Mouse (Mus musculus): Measurements from ENCODE around the gene Krtap4-2. TPM values are rescaled to one million over a fixed set of nuclear protein-coding genes. Genes with fewer than 3 reads are reported as not detected.
"Not testable (repeated sequence)": the region's sequence is repeated elsewhere in the genome, so short reads cannot be mapped to it uniquely, and the experiment has no call there.

The Krtap4-2 gene
- polyA plus RNA-seq, 1 experiment from 2014 or later: not detected

DNA sequence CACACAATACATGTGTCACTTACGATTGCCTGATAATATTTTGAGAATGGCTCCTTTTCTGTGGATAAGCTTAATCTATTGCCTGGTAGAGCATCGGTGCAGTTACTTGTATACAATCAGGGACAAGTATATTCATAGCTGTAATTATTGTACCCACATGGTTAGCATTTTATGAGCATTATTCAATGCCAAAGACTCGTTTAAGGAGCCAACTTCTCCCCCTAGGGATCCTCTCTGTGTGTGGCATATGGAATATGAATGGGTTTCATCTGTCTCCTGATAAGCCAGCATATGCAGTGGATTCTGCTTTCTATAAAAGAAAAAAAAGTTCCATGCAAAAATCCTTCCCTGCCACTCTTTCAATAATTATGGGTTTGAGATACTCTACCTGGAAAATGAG lies 9.5 kb upstream of the Krtap4-2 start:
- Histone ChIP-seq H3K4me2 (ENCODE audit: low read depth, low read length) (no peak overlapping the region), H3K27ac (ENCODE audit: low read length) (no peak overlapping the region), H3K4me1 (ENCODE audit: control insufficient read depth, insufficient read depth, low read length) (no peaks in the 10 kb centered on the region), H3K36me3 (ENCODE audit: control insufficient read depth, insufficient read depth) (no peaks in the 10 kb centered on the region), H3K9ac (ENCODE audit: low read length) (no peak overlapping the region), H3K27me3 (ENCODE audit: control insufficient read depth, insufficient read depth, low read length) (no peaks in the 10 kb centered on the region), H3K9me3 (replicated peaks; ENCODE audit: control insufficient read depth, low read length) (no peaks in the 10 kb centered on the region), H3K4me3 (ENCODE audit: low read length) (no peak overlapping the region)
- no peak for ATAC-seq (replicated peaks; ENCODE audit: extremely low read depth, insufficient read depth, low FRiP score)
- WGBS: 73% methylated on average over 3 of the region's 3 CpGs

- not testable (repeated sequence) for H3K9me3 ChIP-seq (replicated peaks; ENCODE audit: control insufficient read depth, low read length); H3K4me3 ChIP-seq (ENCODE audit: low read length); H3K27me3 ChIP-seq (ENCODE audit: control insufficient read depth, insufficient read depth, low read length); H3K36me3 ChIP-seq (ENCODE audit: control insufficient read depth, insufficient read depth); H3K9ac ChIP-seq (ENCODE audit: low read length); H3K27ac ChIP-seq (ENCODE audit: low read length); H3K4me1 ChIP-seq (ENCODE audit: control insufficient read depth, insufficient read depth, low read length); H3K4me2 ChIP-seq (ENCODE audit: low read depth, low read length); ATAC-seq (replicated peaks; ENCODE audit: extremely low read depth, insufficient read depth, low FRiP score)
- WGBS: 81% methylated on average over 9 of the region's 9 CpGs
These were observed 8.8 kb upstream of the Krtap4-2 start, which contains the start of gene Krtap4-7 for GRCm38 (mm10) chr11:99643635-99644139. Krtap4-7 (minus strand) TSS chr11:99644089.

GRCm38 (mm10) chr11:99640926-99641325 lies 6.0 kb upstream of the Krtap4-2 start:
- Histone ChIP-seq H3K27ac (ENCODE audit: low read length) (no peak overlapping the region), H3K36me3 (ENCODE audit: control insufficient read depth, insufficient read depth) (no peaks in the 10 kb centered on the region), H3K9me3 (replicated peaks; ENCODE audit: control insufficient read depth, low read length) (no peaks in the 10 kb centered on the region), H3K9ac (ENCODE audit: low read length) (no peak overlapping the region), H3K4me2 (ENCODE audit: low read depth, low read length) (no peak overlapping the region), H3K4me1 (ENCODE audit: control insufficient read depth, insufficient read depth, low read length) (no peaks in the 10 kb centered on the region), H3K4me3 (ENCODE audit: low read length) (no peak overlapping the region), H3K27me3 (ENCODE audit: control insufficient read depth, insufficient read depth, low read length) (no peaks in the 10 kb centered on the region)
- ATAC-seq (replicated peaks; ENCODE audit: extremely low read depth, insufficient read depth, low FRiP score): no peak
- WGBS: 14% methylated on average over 1 of the region's 1 CpGs

DNA sequence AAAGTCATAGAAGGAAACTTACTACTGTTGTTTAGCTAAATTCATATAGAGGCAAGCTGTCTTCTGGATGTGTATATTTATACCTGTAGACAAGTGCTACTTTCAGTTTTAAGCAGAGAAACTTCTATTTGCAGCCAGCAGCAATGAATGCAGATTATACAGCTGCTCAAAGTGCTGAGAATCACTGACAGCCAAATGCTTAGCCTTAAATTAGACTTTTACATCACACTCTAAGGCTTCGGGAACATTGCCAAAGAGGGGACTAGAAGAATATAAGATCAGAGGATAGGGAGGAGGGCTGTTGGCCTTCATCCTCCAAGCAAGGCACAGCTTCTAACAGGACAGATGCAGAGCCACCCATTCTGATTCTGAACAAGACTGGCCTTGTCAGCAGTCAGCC lies 2.2 kb upstream of the Krtap4-2 start:
- Histone ChIP-seq H3K27ac (ENCODE audit: low read length) (no peak overlapping the region), H3K27me3 (ENCODE audit: control insufficient read depth, insufficient read depth, low read length) (no peaks in the 10 kb centered on the region), H3K9ac (ENCODE audit: low read length) (no peak overlapping the region), H3K4me1 (ENCODE audit: control insufficient read depth, insufficient read depth, low read length) (no peaks in the 10 kb centered on the region), H3K36me3 (ENCODE audit: control insufficient read depth, insufficient read depth) (no peaks in the 10 kb centered on the region), H3K4me3 (ENCODE audit: low read length) (no peak overlapping the region), H3K9me3 (replicated peaks; ENCODE audit: control insufficient read depth, low read length) (no peaks in the 10 kb centered on the region), H3K4me2 (ENCODE audit: low read depth, low read length) (no peak overlapping the region)
- WGBS: 38% methylated on average over 1 of the region's 1 CpGs
- no peak for ATAC-seq (replicated peaks; ENCODE audit: extremely low read depth, insufficient read depth, low FRiP score)

GRCm38 (mm10) chr11:99633293-99633692 lies 1.6 kb downstream of the Krtap4-2 start:
- no peak overlapping the region for H3K9ac ChIP-seq (ENCODE audit: low read length)
- H3K4me1 ChIP-seq (ENCODE audit: control insufficient read depth, insufficient read depth, low read length): no peaks in the 10 kb centered on the region
- H3K27ac ChIP-seq (ENCODE audit: low read length): no peak overlapping the region
- H3K36me3 ChIP-seq (ENCODE audit: control insufficient read depth, insufficient read depth): no peaks in the 10 kb centered on the region
- H3K27me3 ChIP-seq (ENCODE audit: control insufficient read depth, insufficient read depth, low read length): 0 out of 2 replicates have a peak, but pooled peaks cover 3% of the 10 kb centered on the region
- no peaks in the 10 kb centered on the region for H3K9me3 ChIP-seq (replicated peaks; ENCODE audit: control insufficient read depth, low read length)
- no peak overlapping the region for H3K4me3 ChIP-seq (ENCODE audit: low read length)
- no peak for ATAC-seq (replicated peaks; ENCODE audit: extremely low read depth, insufficient read depth, low FRiP score)
- no peak overlapping the region for H3K4me2 ChIP-seq (ENCODE audit: low read depth, low read length)
- WGBS: 45% methylated on average over 2 of the region's 2 CpGs

- H3K4me1 ChIP-seq (ENCODE audit: control insufficient read depth, insufficient read depth, low read length): no peaks in the 10 kb centered on the region
- H3K4me3 ChIP-seq (ENCODE audit: low read length): no peak overlapping the region
- 67% methylated on average over 3 of the region's 3 CpGs for WGBS
- no peak overlapping the region for H3K27ac ChIP-seq (ENCODE audit: low read length)
- no peak overlapping the region for H3K9ac ChIP-seq (ENCODE audit: low read length)
- ATAC-seq (replicated peaks; ENCODE audit: extremely low read depth, insufficient read depth, low FRiP score): no peak
- 0 out of 2 replicates have a peak, but pooled peaks cover 3% of the 10 kb centered on the region for H3K27me3 ChIP-seq (ENCODE audit: control insufficient read depth, insufficient read depth, low read length)
- H3K36me3 ChIP-seq (ENCODE audit: control insufficient read depth, insufficient read depth): no peaks in the 10 kb centered on the region
- no peaks in the 10 kb centered on the region for H3K9me3 ChIP-seq (replicated peaks; ENCODE audit: control insufficient read depth, low read length)
- no peak overlapping the region for H3K4me2 ChIP-seq (ENCODE audit: low read depth, low read length)
These were observed 4.0 kb downstream of the Krtap4-2 start for GRCm38 (mm10) chr11:99630890-99631289.

DNA sequence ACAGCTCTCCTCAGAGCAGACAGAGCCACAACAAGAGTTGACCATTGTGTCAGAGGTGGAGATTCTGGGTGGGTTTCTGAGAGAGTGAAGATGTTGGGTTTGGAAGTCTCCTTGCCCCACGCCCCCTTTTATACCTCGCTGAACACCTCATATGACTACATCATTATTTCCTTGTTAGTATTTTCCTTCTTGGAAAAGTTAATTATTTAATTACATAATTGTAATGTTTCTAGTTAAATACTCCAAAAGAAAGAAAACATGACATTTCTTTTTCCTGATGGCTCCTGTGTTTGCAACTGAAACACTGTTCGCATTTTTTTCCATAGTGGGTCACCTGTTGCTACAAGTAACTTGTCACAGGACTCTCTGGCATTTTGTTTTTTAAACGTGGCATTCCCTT lies 6.7 kb downstream of the Krtap4-2 start, which contains the start of gene Krtap4-1:
Gene Krtap4-1 (minus strand): TSS at position 101 of the 400 bp plus-strand sequence.
- Histone ChIP-seq H3K36me3 (ENCODE audit: control insufficient read depth, insufficient read depth) (no peaks in the 10 kb centered on the region), H3K4me2 (ENCODE audit: low read depth, low read length) (no peak within 1 kb of the TSS), H3K9me3 (replicated peaks; ENCODE audit: control insufficient read depth, low read length) (no peaks in the 10 kb centered on the region), H3K27ac (ENCODE audit: low read length) (no peak within 1 kb of the TSS), H3K27me3 (ENCODE audit: control insufficient read depth, insufficient read depth, low read length) (0 out of 2 replicates have a peak, but pooled peaks cover 3% of the 10 kb centered on the region), H3K4me3 (ENCODE audit: low read length) (no peak within 1 kb of the TSS), H3K4me1 (ENCODE audit: control insufficient read depth, insufficient read depth, low read length) (no peaks in the 10 kb centered on the region), H3K9ac (ENCODE audit: low read length) (no peak within 1 kb of the TSS)
- ATAC-seq (replicated peaks; ENCODE audit: extremely low read depth, insufficient read depth, low FRiP score): no peak
- WGBS: 71% methylated on average over 4 of the region's 4 CpGs

- H3K9me3 ChIP-seq (replicated peaks; ENCODE audit: control insufficient read depth, low read length): no peaks in the 10 kb centered on the region
- no peaks in the 10 kb centered on the region for H3K27me3 ChIP-seq (ENCODE audit: control insufficient read depth, insufficient read depth, low read length)
- no peak within 1 kb of the TSS for H3K4me2 ChIP-seq (ENCODE audit: low read depth, low read length)
- ATAC-seq (replicated peaks; ENCODE audit: extremely low read depth, insufficient read depth, low FRiP score): no peak
- no peak within 1 kb of the TSS for H3K27ac ChIP-seq (ENCODE audit: low read length)
- H3K4me3 ChIP-seq (ENCODE audit: low read length): no peak within 1 kb of the TSS
- H3K9ac ChIP-seq (ENCODE audit: low read length): no peak within 1 kb of the TSS
- WGBS: 65% methylated on average over 2 of the region's 2 CpGs
- no peaks in the 10 kb centered on the region for H3K4me1 ChIP-seq (ENCODE audit: control insufficient read depth, insufficient read depth, low read length)
- H3K36me3 ChIP-seq (ENCODE audit: control insufficient read depth, insufficient read depth): no peaks in the 10 kb centered on the region
These were observed 14.5 kb downstream of the Krtap4-2 start, which contains the start of gene Gm11562 for GRCm38 (mm10) chr11:99620335-99620734. Gm11562 (minus strand) TSS chr11:99620435.

DNA sequence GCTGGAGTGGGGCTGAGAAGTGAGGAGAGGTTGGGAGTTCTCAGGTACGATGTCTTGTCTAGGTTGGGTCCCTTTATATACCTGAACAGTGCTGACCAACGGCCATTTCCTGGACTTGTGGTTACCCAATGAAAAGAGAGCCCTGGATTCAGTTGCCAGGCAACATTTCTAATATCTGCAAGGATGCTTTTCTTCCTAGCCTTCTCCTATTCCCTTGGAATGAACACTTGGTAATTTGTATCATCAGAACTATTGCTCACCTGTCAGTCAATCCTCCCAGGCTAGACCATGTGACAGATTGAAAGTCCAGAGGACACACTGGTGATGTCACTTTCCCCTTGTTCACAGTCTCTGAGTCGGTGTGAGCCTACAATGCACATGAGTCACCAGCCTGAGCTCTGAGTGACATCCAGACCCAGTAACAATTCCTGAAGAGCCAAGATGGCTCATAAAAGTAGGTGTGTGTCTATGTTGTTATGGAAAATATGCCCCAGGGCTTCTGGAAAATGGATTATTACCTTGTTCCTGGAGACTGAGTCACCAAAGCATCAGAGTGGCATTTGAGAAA lies 20.0 kb downstream of the Krtap4-2 start, which contains the start of gene Krtap2-4:
Gene Krtap2-4 (minus strand): TSS at position 51 of the 568 bp plus-strand sequence.
- no peak within 1 kb of the TSS for H3K9ac ChIP-seq (ENCODE audit: low read length)
- no peaks in the 10 kb centered on the region for H3K4me1 ChIP-seq (ENCODE audit: control insufficient read depth, insufficient read depth, low read length)
- WGBS: 61% methylated on average over 3 of the region's 3 CpGs
- H3K4me2 ChIP-seq (ENCODE audit: low read depth, low read length): no peak within 1 kb of the TSS
- no peak within 1 kb of the TSS for H3K27ac ChIP-seq (ENCODE audit: low read length)
- no peaks in the 10 kb centered on the region for H3K27me3 ChIP-seq (ENCODE audit: control insufficient read depth, insufficient read depth, low read length)
- ATAC-seq (replicated peaks; ENCODE audit: extremely low read depth, insufficient read depth, low FRiP score): no peak
- no peaks in the 10 kb centered on the region for H3K36me3 ChIP-seq (ENCODE audit: control insufficient read depth, insufficient read depth)
- no peak within 1 kb of the TSS for H3K4me3 ChIP-seq (ENCODE audit: low read length)
- no peaks in the 10 kb centered on the region for H3K9me3 ChIP-seq (replicated peaks; ENCODE audit: control insufficient read depth, low read length)

Measured in heart, embryonic 16.5 days (tissue).